ENCODE assay signal across 12 mouse cellular contexts in the genomic region with DNA sequence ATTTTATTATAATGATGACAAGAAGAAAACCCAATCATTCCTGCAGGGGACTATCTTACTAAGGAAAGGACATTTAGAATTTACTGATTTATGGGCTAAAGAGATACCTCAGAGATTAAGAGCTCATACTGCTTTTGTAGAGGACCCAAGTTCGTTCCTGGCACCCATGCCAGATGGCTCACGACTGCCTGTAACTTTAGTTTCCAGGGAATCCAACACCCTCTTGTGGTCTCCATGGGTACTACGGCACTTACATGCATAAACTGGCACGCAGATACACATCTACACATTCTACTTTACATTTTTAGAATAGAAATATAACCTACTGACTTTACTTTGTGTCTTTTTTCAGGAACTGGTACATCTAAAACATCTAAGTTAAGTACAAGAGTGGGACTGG. TPM values are rescaled to one million over a fixed set of nuclear protein-coding genes. Genes with fewer than 3 reads are reported as not detected.
DNase-seq lines count a peak whose midpoint lies in the region; ATAC-seq and TF ChIP-seq lines count a peak whose summit lies in the region.
"Had no signal": no experiment of that assay in that cellular context is flagged by ENCODE, and none has a peak within 500 bp of the region (broad histone marks: within the 10 kb centered on the region; RNA-seq: fewer than 3 reads in every experiment).

No protein-coding gene starts in this region.

- no peak overlapping the region for H3K9ac ChIP-seq in heart, postnatal 0 days (replicated peaks; ENCODE audit: low read depth, low read length)
- H3K9ac ChIP-seq: limb, embryonic 13.5 days; neural tube, embryonic 13.5 days had no signal

- 86% methylated on average over 4 of the region's 4 CpGs for WGBS in heart, postnatal 0 days
- WGBS in lung, adult 2 months: 89% methylated on average over 4 of the region's 4 CpGs

- no peak for ATAC-seq in heart, postnatal 0 days (ENCODE audit: insufficient read depth, low read depth)
- ATAC-seq in erythroid progenitor cell, adult 5-6 weeks (replicated peaks; ENCODE audit: low FRiP score, poor library complexity, severe bottlenecking): no peak
- ATAC-seq: hindbrain, embryonic 16.5 days had no signal

- H3K36me3 ChIP-seq in heart, postnatal 0 days (replicated peaks; ENCODE audit: control insufficient read depth, insufficient read depth, low read length): peaks cover 26% of the 10 kb centered on the region
- H3K36me3 ChIP-seq in myocyte (ENCODE audit: control insufficient read depth, insufficient read depth): peaks cover 10% of the 10 kb centered on the region

- H3ac ChIP-seq in myocyte (ENCODE audit: control insufficient read depth, insufficient read length): no peak overlapping the region

- H3K27ac ChIP-seq in heart, postnatal 0 days (ENCODE audit: low read depth): peak overlapping the region; percentile 82
- H3K27ac ChIP-seq: limb, embryonic 13.5 days; neural tube, embryonic 13.5 days had no signal

- TF ChIP-seq CTCF in heart, postnatal 0 days (IDR thresholded peaks at IDR 0.05; ENCODE audit: low read depth): peak; percentile 27; the same call in 1 of the 2 replicates
- TF ChIP-seq CTCF in lung, adult 2 months (IDR thresholded peaks at IDR 0.05; ENCODE audit: insufficient read depth, low read length): 0 out of 2 replicates have a peak, but pooled peaks have one; percentile 12

- H3K27me3 ChIP-seq in heart, postnatal 0 days (ENCODE audit: control insufficient read depth, insufficient read depth, low read length): no peaks in the 10 kb centered on the region
- no peaks in the 10 kb centered on the region for H3K27me3 ChIP-seq in myocyte (ENCODE audit: control insufficient read depth, insufficient read depth, insufficient read length)
- H3K27me3 ChIP-seq: limb, embryonic 13.5 days; neural tube, embryonic 13.5 days had no signal

- intact Hi-C loops in heart, postnatal 36 days (cut with DNase I): loop anchor here (5.0 kb wide), 1 partner anchor 35 kb away; no protein-coding TSS in a partner anchor

- H3K4me2 ChIP-seq in heart, postnatal 0 days (ENCODE audit: low read depth, low read length): no peak overlapping the region
- peak overlapping the region; percentile 57 for H3K4me2 ChIP-seq in myocyte (ENCODE audit: low read depth)
- H3K4me2 ChIP-seq: limb, embryonic 13.5 days; midbrain, embryonic 11.5 days; neural tube, embryonic 13.5 days had no signal

- H3K4me3 ChIP-seq in heart, postnatal 0 days (ENCODE audit: low read depth, low read length): no peak overlapping the region
- H3K4me3 ChIP-seq in lung, adult 2 months (replicated peaks; ENCODE audit: extremely low read depth, low read depth, low read length): no peak overlapping the region
- H3K4me3 ChIP-seq in myocyte: no peak overlapping the region
- H3K4me3 ChIP-seq: limb, embryonic 13.5 days; neural tube, embryonic 13.5 days had no signal

- no peak for TF ChIP-seq EP300 in heart, postnatal 0 days (IDR thresholded peaks at IDR 0.05; ENCODE audit: low read depth)

- no peak for DNase-seq in heart, postnatal 0 days (ENCODE audit: low spot score)
- DNase-seq in heart, postnatal 36 days: no peak
- DNase-seq in lung, adult 2 months: no peak
- no peak for DNase-seq in lung, postnatal 14 days
- DNase-seq in R1 (ENCODE audit: low read depth, low spot score): peak; percentile 77
- DNase-seq: right cerebral cortex, adult 18-20 months had no signal

- peaks cover 10% of the 10 kb centered on the region; the same call in 1 of the 2 replicates for H3K4me1 ChIP-seq in heart, postnatal 0 days (ENCODE audit: control insufficient read depth, insufficient read depth)
- H3K4me1 ChIP-seq in lung, adult 2 months (ENCODE audit: control insufficient read depth, insufficient read depth, low read length): peaks cover 12% of the 10 kb centered on the region
- H3K4me1 ChIP-seq: neural tube, embryonic 13.5 days had no signal

- H3K9me3 ChIP-seq in heart, postnatal 0 days (replicated peaks; ENCODE audit: control insufficient read depth, low read length): no peaks in the 10 kb centered on the region
- H3K9me3 ChIP-seq: limb, embryonic 13.5 days; neural tube, embryonic 13.5 days had no signal

- peaks cover 65% of the 10 kb centered on the region for H3K79me2 ChIP-seq in myocyte (ENCODE audit: control insufficient read depth, insufficient read depth)

- TF ChIP-seq POLR2A in lung, adult 2 months (IDR thresholded peaks at IDR 0.05; ENCODE audit: borderline replicate concordance, extremely low read depth, low read depth, low read length): no peak
- no peak for TF ChIP-seq POLR2A in myocyte (IDR thresholded peaks at IDR 0.05; ENCODE audit: insufficient read length, low read depth)

TF ChIP-seq in myocyte, 11 proteins besides CTCF, POLR2A, EP300 and RAD21:
- TF ChIP-seq SRF (IDR thresholded peaks at IDR 0.05; ENCODE audit: control insufficient read depth, insufficient read length, low read depth): no peak
- no peak for TF ChIP-seq TCF3 (IDR thresholded peaks at IDR 0.05; ENCODE audit: insufficient read length, low read depth)
- no peak for TF ChIP-seq CEBPB (IDR thresholded peaks at IDR 0.05; ENCODE audit: insufficient read depth, poor library complexity, severe bottlenecking)
- TF ChIP-seq MYOG (IDR thresholded peaks at IDR 0.05; ENCODE audit: control insufficient read depth in 1 of 3, insufficient read depth in 1 of 3, insufficient read length in 2 of 3, low read depth in 2 of 3): no peak
- TF ChIP-seq USF1 (IDR thresholded peaks at IDR 0.05; ENCODE audit: low read depth): no peak
- no peak for TF ChIP-seq POLR2AphosphoS2 (IDR thresholded peaks at IDR 0.05; ENCODE audit: insufficient read length, low read depth)
- no peak for TF ChIP-seq TCF12 (IDR thresholded peaks at IDR 0.05; ENCODE audit: insufficient read depth, poor library complexity, severe bottlenecking)
- no peak for TF ChIP-seq E2F4 (IDR thresholded peaks at IDR 0.05; ENCODE audit: insufficient read depth)
- no peak for TF ChIP-seq MYOD1 (IDR thresholded peaks at IDR 0.05; ENCODE audit: control insufficient read depth in 1 of 3, insufficient read length in 2 of 3, low read depth in 2 of 3)
- no peak for TF ChIP-seq REST (IDR thresholded peaks at IDR 0.05; ENCODE audit: insufficient read depth, insufficient read length)
- no peak for TF ChIP-seq MAX (IDR thresholded peaks at IDR 0.05; ENCODE audit: low read depth)

RNA-seq across cellular contexts. Expression of a gene that starts 37.2 kb away (rescaled TPM):
- 119 TPM in 2 replicates for total RNA-seq in heart, postnatal 0 days (2014; rRNA removed; ENCODE audit: low replicate concordance)
- 211 and 221 TPM in 2 replicates for polyA plus RNA-seq in heart, postnatal 0 days (2015; fragmentation: Nextera tagmentation; extraction: Ambion mirVana)
- 100 to 1,000 TPM; 272 to 292 TPM for total RNA-seq in heart, postnatal 36 days (2021)
- polyA plus RNA-seq in lung, adult 2 months (2012; rRNA removed): 86.3 and 127 TPM in 2 replicates
- 37.9 TPM for polyA plus RNA-seq in myocyte (2012; fragmentation: generic; extraction: Trizol)
- total RNA-seq in erythroid progenitor cell, adult 5-6 weeks (2015; ENCODE audit: low replicate concordance): not detected in 2 replicates
- 0.51 and 0.91 TPM in 2 replicates for total RNA-seq in erythroid progenitor cell, adult 5-6 weeks (2017; ENCODE audit: low replicate concordance)

Comparison
In these comparisons a context has a peak if more than half of its experiments do, and no peak if none do; other contexts are left out.
1. RNA of a gene that starts 37.2 kb away (total RNA-seq): 272 to 292 TPM in heart, postnatal 36 days and 119 TPM in heart, postnatal 0 days; 0.51 to 0.91 TPM in erythroid progenitor cell, adult 5-6 weeks; every median in the first group is over 10 times any median in the second.